Mouse (Mus musculus) brown adipose tissue, adult 24 weeks (tissue): ENCODE results near the gene Tbc1d16. TPM values are rescaled to one million over a fixed set of nuclear protein-coding genes. Genes with fewer than 3 reads are reported as not detected.

ENCODE experiments used
- H3K27ac ChIP-seq: fragments of 200-500 bp; replicated peaks from 2 replicates; pipeline ENCODE4 v1.5.1; 2012; ENCODE audit warnings: low read depth, mild to moderate bottlenecking, low read length
- H3K4me1 ChIP-seq: fragments of 200-500 bp; 2 replicates; pipeline ENCODE4 v1.6.1; 2012; ENCODE audit warnings: low read length, mixed read lengths; ENCODE audit not compliant: control insufficient read depth, insufficient read depth, insufficient read length
- H3K4me3 ChIP-seq: fragments of 200-500 bp; 2 replicates; pipeline ENCODE4 v1.5.1; 2012; ENCODE audit warnings: low read depth, mild to moderate bottlenecking, low read length, moderate library complexity; ENCODE audit not compliant: insufficient read depth
- polyA plus RNA-seq: library from polyadenylated mRNA; stranded (reverse); fragments of >200 nt; gene quantifications from 2 replicates; pipeline ENCODE4 v1.2.4, GENCODE M21; 2012; ENCODE audit not compliant: missing spikeins, insufficient read depth, insufficient read length

Gene Tbc1d16
- polyA plus RNA-seq, 1 experiment: 3.3 TPM

DNA sequence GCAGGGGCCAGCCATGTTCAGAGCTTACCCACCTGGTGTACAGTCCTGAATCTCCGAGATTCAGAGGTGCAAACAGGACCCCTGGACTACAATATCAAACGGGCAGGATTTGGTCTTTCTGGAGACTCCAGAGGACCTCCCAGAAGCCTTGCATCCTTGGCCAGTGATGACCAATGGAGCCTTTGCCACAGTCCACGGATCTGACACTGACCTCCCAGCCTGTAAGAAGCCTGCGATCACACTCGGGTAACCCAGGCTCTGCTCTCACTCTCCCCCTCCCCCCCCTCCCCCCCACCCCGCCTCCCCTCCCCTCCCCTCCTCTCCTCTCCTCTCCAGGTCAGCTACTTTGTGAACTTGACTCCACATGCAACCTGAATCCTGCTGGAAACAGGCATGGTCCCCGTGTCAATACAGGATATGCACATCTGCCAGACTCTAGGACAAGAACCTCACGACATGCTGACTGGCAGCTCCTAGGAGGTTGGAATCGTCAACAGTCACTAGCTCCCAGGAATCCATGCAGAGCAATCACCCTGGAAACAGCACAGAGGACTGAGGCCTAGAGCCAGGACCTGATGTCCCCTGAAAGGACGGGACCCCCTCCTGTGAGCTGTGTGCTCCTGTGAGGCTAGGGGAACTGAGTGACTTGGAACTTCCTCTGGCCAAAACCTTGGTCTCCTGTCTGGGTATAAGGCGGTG, 6.3 kb downstream of the Tbc1d16 start:
- no peak overlapping the region for H3K27ac ChIP-seq
- no peaks in the 10 kb centered on the region for H3K4me1 ChIP-seq
- H3K4me3 ChIP-seq: no peak overlapping the region

- no peak overlapping the region for H3K4me3 ChIP-seq
These were observed 8.4 kb downstream of the Tbc1d16 start for GRCm38 (mm10) chr11:119219816-119220465.

GRCm38 (mm10) chr11:119217861-119218260, 10.4 kb downstream of the Tbc1d16 start:
- H3K4me1 ChIP-seq: peaks cover 7% of the 10 kb centered on the region
- no peak overlapping the region for H3K4me3 ChIP-seq
- no peak overlapping the region for H3K27ac ChIP-seq

More at GRCm38 (mm10) chr11:119219816-119220465, 8.4 kb downstream of the Tbc1d16 start:
- peaks cover 7% of the 10 kb centered on the region for H3K4me1 ChIP-seq
- no peak overlapping the region for H3K27ac ChIP-seq

GRCm38 (mm10) chr11:119215905-119216507, 12.3 kb downstream of the Tbc1d16 start:
- Histone ChIP-seq H3K4me1 (peaks cover 7% of the 10 kb centered on the region), H3K27ac (no peak overlapping the region), H3K4me3 (no peak overlapping the region)

- H3K4me3 ChIP-seq: 0 out of 2 replicates have a peak overlapping the region, but pooled peaks have one; percentile 0
- H3K27ac ChIP-seq: 0 out of 2 replicates have a peak overlapping the region, but pooled peaks have one; percentile 11
- H3K4me1 ChIP-seq: peaks cover 7% of the 10 kb centered on the region
These were observed 13.0 kb downstream of the Tbc1d16 start for GRCm38 (mm10) chr11:119215038-119215904.

GRCm38 (mm10) chr11:119213166-119213885, 15.0 kb downstream of the Tbc1d16 start:
- Histone ChIP-seq H3K4me1 (peaks cover 10% of the 10 kb centered on the region), H3K27ac (no peak overlapping the region)

DNA sequence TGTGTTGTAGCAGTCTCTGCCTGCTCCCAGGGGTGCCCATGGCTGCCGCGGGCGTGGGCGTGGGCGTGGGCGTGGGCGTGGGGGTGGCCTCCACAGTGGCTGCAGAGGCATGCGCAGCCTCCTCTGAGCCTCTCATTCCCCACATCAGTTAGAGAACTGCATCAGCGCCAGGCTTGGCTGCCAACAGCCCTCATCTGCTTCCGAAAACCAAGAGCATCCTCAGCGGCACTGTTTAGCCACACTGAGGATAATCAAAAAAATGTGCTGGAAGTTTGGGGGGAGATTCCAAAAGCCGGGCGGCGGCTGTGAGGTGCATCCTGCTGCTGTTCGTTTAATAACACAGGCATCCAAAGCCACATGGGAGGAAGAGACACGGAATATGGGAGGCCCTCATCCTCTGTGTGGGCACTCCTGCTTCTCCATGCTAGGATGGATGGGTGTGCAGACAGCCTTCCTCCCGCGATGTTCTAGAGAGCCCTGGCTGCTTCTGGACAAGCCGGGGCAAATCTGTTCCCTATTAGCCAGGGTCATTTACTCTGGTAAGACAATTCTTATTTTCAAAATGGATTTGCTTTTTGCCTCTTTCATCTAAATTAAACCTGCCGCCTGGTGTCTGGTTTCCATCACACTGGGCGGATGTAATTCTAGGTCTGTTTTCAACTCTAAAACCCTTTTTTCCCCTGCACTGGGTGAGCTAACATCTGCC, 16.5 kb downstream of the Tbc1d16 start:
- peaks cover 10% of the 10 kb centered on the region for H3K4me1 ChIP-seq
- H3K27ac ChIP-seq: no peak overlapping the region
- no peak overlapping the region for H3K4me3 ChIP-seq

More at GRCm38 (mm10) chr11:119213166-119213885, 15.0 kb downstream of the Tbc1d16 start:
- no peak overlapping the region for H3K4me3 ChIP-seq

- peaks cover 4% of the 10 kb centered on the region for H3K4me1 ChIP-seq
These were observed 17.8 kb downstream of the Tbc1d16 start for GRCm38 (mm10) chr11:119210321-119211100.

GRCm38 (mm10) chr11:119209371-119210025, 18.8 kb downstream of the Tbc1d16 start:
- Histone ChIP-seq H3K27ac (no peak overlapping the region), H3K4me3 (no peak overlapping the region)

More at GRCm38 (mm10) chr11:119210321-119211100, 17.8 kb downstream of the Tbc1d16 start:
- no peak overlapping the region for H3K27ac ChIP-seq
- no peak overlapping the region for H3K4me3 ChIP-seq

DNA sequence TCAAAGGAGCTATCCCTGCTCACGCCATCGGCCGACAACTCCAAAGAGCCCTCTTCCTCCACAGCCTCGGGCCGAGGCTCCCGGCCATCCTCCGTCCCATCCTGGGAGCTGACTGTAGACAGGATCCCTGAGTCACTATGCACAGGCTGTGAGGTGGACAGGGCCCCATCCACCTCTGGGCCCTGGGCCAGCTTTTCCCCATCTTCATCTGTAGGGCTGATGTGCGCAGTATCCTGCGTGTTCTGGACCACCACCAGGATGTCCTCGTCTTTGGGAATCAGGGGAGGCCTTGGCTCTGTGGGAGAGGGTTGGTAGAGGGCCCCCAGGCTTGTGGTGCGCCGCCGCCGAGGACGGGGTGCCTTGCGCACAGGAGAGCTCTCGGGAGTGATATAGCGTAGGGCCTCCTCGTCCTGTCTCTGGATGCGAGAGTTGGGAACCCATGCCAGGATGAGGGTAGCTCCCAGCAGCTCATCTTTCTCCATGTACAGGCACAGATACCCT, 19.4 kb downstream of the Tbc1d16 start:
- no peak overlapping the region for H3K4me3 ChIP-seq
- H3K27ac ChIP-seq: no peak overlapping the region
- peaks cover 3% of the 10 kb centered on the region for H3K4me1 ChIP-seq

More at GRCm38 (mm10) chr11:119209371-119210025, 18.8 kb downstream of the Tbc1d16 start:
- peaks cover 3% of the 10 kb centered on the region for H3K4me1 ChIP-seq

GRCm38 (mm10) chr11:119207986-119208385, 20.3 kb downstream of the Tbc1d16 start:
- Histone ChIP-seq H3K4me3 (no peak overlapping the region), H3K4me1 (peaks cover 3% of the 10 kb centered on the region), H3K27ac (no peak overlapping the region)

- Histone ChIP-seq H3K4me3 (no peak overlapping the region), H3K27ac (no peak overlapping the region)
These were observed 21.7 kb downstream of the Tbc1d16 start for GRCm38 (mm10) chr11:119206562-119206961.

More at GRCm38 (mm10) chr11:119206562-119206961, 21.7 kb downstream of the Tbc1d16 start:
- H3K4me1 ChIP-seq: peaks cover 3% of the 10 kb centered on the region
